Mouse (Mus musculus): ENCODE results near the gene Capn13. TPM values are rescaled to one million over a fixed set of nuclear protein-coding genes. Genes with fewer than 3 reads are reported as not detected.

Gene Capn13
- total and polyA plus RNA-seq, 3 experiments: not detected

DNA sequence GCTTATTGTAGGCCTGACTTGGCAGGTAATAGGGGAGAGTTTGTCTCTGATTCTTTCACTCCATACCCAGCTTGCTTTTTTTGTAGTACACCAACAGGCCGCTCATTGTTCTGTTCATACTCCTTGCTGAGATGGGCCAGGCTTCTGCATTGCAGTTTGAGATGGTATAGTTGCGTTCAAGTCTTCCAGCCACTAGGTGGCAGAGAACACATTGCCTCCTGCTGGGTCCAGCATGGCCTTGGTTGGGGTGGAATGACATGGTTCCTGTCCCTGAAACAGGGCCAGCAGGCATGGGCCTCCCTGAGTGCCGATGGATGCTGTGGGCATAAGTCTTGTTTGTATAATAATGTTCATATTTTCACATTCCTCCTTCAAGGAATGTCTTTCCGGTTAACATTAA lies 122.9 kb downstream of the Capn13 start:
- H3K36me3 ChIP-seq (replicated peaks): no peaks in the 10 kb centered on the region
- TF ChIP-seq CTCF (IDR thresholded peaks at IDR 0.05; ENCODE audit: low read depth, low read length) (no peak), GATA1 (IDR thresholded peaks at IDR 0.05; ENCODE audit: borderline replicate concordance, low read length) (no peak), GATA2 (IDR thresholded peaks at IDR 0.05; ENCODE audit: borderline replicate concordance, low read depth, low read length) (no peak), POLR2AphosphoS5 (IDR thresholded peaks at IDR 0.05; ENCODE audit: insufficient replicate concordance, low read depth, low read length) (no peak), TAL1 (conservative IDR thresholded peaks at IDR 0.05; ENCODE audit: low read depth, low read length) (no peak)
- H3K9me3 ChIP-seq (replicated peaks): no peaks in the 10 kb centered on the region
- no peak overlapping the region for H3K4me3 ChIP-seq (ENCODE audit: low read depth, low read length)
- H3K27me3 ChIP-seq (ENCODE audit: insufficient read depth, low read length): peaks cover 5% of the 10 kb centered on the region; the same call in 1 of the 2 replicates
- H3K4me1 ChIP-seq (ENCODE audit: insufficient read depth, low read depth, low read length): peaks cover 10% of the 10 kb centered on the region
- DNase-seq (ENCODE audit: low spot score): no peak
- no peak for ATAC-seq (ENCODE audit: extremely low read depth, insufficient number of reproducible peaks, low FRiP score, poor library complexity, severe bottlenecking)

DNA sequence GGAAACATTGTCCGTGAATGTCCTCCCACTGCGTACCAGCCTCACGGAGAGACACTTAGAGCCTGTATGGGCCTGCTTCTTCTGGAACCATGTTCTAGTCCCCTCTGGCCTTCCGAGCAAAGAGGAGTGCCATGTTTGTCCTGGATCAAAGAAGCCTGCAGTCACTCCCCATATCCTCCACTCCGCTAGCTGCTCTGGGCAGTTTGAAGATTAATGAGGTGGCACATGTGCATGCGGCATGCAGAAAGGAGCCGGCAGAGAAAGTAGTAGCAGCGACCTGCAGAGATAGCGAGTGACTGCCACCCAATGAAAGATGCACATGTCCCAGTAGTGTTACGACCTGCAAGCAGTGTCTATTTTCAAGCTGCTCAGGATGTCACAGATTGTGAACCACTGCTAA lies 125.6 kb downstream of the Capn13 start:
- Histone ChIP-seq H3K36me3 (replicated peaks) (no peaks in the 10 kb centered on the region), H3K27me3 (ENCODE audit: insufficient read depth, low read length) (peaks cover 4% of the 10 kb centered on the region; the same call in 1 of the 2 replicates), H3K4me1 (ENCODE audit: insufficient read depth, low read depth, low read length) (peaks cover 21% of the 10 kb centered on the region), H3K4me3 (ENCODE audit: low read depth, low read length) (no peak overlapping the region), H3K9me3 (replicated peaks) (no peaks in the 10 kb centered on the region)
- DNase-seq (ENCODE audit: low spot score) (no peak), ATAC-seq (ENCODE audit: extremely low read depth, insufficient number of reproducible peaks, low FRiP score, poor library complexity, severe bottlenecking) (no peak)
- no peak for TF ChIP-seq CTCF (IDR thresholded peaks at IDR 0.05; ENCODE audit: low read depth, low read length)
- TF ChIP-seq GATA2 (IDR thresholded peaks at IDR 0.05; ENCODE audit: borderline replicate concordance, low read depth, low read length): no peak
- TF ChIP-seq POLR2AphosphoS5 (IDR thresholded peaks at IDR 0.05; ENCODE audit: insufficient replicate concordance, low read depth, low read length): no peak

DNA sequence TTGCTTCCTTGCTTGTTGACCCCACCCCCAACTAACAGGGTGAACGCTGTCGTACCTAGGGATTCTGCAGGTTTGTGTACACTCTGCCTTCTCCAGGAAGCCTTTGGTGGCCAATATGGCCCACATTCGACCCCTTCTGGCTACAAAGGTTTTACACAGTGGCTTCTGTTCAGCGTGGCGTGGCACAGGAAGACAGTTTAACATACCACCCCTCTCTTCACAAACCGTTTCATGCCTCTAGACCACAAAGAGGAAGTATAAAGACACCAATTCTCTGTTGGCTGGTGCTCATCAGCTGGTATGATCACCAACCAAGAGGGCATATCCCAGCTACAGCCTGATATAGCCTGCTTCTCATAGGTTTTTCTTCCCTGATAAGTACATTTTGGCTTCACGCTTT lies 126.9 kb downstream of the Capn13 start:
- Histone ChIP-seq H3K4me3 (ENCODE audit: low read depth, low read length) (no peak overlapping the region), H3K27me3 (ENCODE audit: insufficient read depth, low read length) (peaks cover 4% of the 10 kb centered on the region; the same call in 1 of the 2 replicates), H3K9me3 (replicated peaks) (no peaks in the 10 kb centered on the region), H3K36me3 (replicated peaks) (no peaks in the 10 kb centered on the region), H3K4me1 (ENCODE audit: insufficient read depth, low read depth, low read length) (peaks cover 21% of the 10 kb centered on the region)
- ATAC-seq (ENCODE audit: extremely low read depth, insufficient number of reproducible peaks, low FRiP score, poor library complexity, severe bottlenecking): peak; percentile 49
- peak; percentile 21 for DNase-seq (ENCODE audit: low spot score)
- TF ChIP-seq GATA2 (IDR thresholded peaks at IDR 0.05; ENCODE audit: borderline replicate concordance, low read depth, low read length) (no peak), POLR2AphosphoS5 (IDR thresholded peaks at IDR 0.05; ENCODE audit: insufficient replicate concordance, low read depth, low read length) (no peak), GATA1 (IDR thresholded peaks at IDR 0.05; ENCODE audit: borderline replicate concordance, low read length) (no peak), CTCF (IDR thresholded peaks at IDR 0.05; ENCODE audit: low read depth, low read length) (no peak), TAL1 (conservative IDR thresholded peaks at IDR 0.05; ENCODE audit: low read depth, low read length) (no peak)

DNA sequence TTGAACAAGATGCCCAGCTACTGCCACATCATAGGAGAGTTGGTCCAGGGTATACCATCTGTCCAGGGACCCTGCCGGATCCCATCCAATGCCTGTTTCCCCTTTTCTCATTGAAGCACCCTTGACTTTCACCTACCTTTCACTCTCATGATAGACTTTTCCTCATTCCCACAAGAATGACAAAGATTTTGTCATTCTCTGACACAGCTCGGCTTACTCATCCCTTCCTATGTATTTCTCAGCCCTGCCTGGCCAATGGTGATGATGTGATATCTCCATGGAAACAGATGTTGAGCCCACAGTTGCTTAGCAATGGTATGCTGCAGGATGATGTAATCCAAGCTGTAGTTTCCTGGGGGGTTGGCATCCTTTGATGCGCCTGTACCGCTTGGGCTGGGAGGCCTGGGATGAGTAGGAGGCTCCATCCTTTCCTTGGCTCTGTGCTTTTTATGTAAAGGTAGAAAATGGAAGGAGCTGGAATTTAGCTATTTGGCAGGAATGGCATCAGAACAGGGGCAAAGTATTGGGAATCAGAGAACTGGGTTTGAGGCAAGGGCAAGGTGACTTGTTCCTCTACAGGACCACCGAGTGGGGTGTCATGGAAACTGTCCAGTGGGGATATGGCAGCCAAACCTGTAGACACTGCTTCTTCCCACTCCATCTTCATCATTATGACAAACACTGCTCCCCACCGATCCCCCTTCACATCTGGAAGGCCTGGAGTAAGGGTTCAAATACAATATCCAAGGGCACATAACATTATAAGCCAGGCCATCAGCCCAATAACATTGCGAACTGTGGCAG lies 128.7 kb downstream of the Capn13 start:
- no peak for DNase-seq (ENCODE audit: low spot score)
- Histone ChIP-seq H3K9me3 (replicated peaks) (peaks cover 3% of the 10 kb centered on the region; the same call in 1 of the 2 replicates), H3K4me3 (ENCODE audit: low read depth, low read length) (no peak overlapping the region), H3K36me3 (replicated peaks) (no peaks in the 10 kb centered on the region), H3K4me1 (ENCODE audit: insufficient read depth, low read depth, low read length) (peaks cover 21% of the 10 kb centered on the region), H3K27me3 (ENCODE audit: insufficient read depth, low read length) (peaks cover 4% of the 10 kb centered on the region; the same call in 1 of the 2 replicates)
- ATAC-seq (ENCODE audit: extremely low read depth, insufficient number of reproducible peaks, low FRiP score, poor library complexity, severe bottlenecking): no peak
- no peak for TF ChIP-seq POLR2AphosphoS5 (IDR thresholded peaks at IDR 0.05; ENCODE audit: insufficient replicate concordance, low read depth, low read length)

DNA sequence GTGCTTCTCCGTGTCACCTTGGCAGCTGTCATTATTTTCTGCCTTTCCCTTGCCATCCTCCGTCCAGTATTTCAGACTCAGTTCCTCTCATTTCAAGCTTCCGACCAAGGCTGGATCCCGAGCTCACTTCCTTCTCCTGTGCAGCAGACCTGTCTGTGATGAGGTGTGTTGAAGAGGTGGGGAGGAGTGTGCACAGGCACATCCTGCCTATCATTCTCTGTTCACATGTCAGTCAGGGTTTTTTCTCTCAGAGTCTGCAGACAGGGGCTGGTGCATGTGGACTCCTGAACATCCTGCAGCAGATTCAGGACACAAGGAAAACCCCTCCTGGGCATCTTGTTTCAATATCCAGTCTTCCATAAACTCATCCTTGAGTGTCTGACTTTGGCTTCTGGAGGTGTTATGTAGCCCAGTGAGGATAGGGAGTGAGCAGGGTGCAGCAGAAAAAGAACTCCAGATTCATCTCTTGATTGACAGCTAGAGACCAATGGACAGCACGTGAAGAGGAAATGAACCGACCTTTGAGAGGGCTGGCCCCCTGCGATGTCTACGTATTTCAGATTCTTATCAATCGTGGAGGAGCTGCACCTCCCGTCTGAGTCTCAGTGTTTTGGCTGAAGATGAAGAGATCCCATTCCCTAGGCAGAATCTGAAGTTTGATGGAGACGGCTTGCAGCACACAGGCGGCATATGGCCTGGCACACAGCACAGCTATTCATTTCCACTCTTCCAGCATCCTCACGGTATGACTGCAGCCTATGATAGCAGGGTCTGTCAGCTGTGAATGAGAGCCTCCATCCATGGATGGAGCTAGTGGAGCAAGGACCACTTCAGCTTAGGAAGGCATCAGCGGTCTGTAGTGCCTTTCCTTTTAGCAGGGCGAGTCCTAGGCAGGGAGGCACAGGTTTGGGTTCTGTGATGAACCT lies 129.5 kb downstream of the Capn13 start:
- DNase-seq (ENCODE audit: low spot score) (no peak), ATAC-seq (ENCODE audit: extremely low read depth, insufficient number of reproducible peaks, low FRiP score, poor library complexity, severe bottlenecking) (no peak)
- peaks cover 4% of the 10 kb centered on the region; the same call in 1 of the 2 replicates for H3K27me3 ChIP-seq (ENCODE audit: insufficient read depth, low read length)
- no peak overlapping the region for H3K4me3 ChIP-seq (ENCODE audit: low read depth, low read length)
- H3K9me3 ChIP-seq (replicated peaks): peaks cover 3% of the 10 kb centered on the region; the same call in 1 of the 2 replicates
- peaks cover 21% of the 10 kb centered on the region for H3K4me1 ChIP-seq (ENCODE audit: insufficient read depth, low read depth, low read length)
- TF ChIP-seq TAL1 (conservative IDR thresholded peaks at IDR 0.05; ENCODE audit: low read depth, low read length) (no peak), CTCF (IDR thresholded peaks at IDR 0.05; ENCODE audit: low read depth, low read length) (no peak), POLR2AphosphoS5 (IDR thresholded peaks at IDR 0.05; ENCODE audit: insufficient replicate concordance, low read depth, low read length) (no peak), GATA2 (IDR thresholded peaks at IDR 0.05; ENCODE audit: borderline replicate concordance, low read depth, low read length) (no peak), GATA1 (IDR thresholded peaks at IDR 0.05; ENCODE audit: borderline replicate concordance, low read length) (no peak)
- H3K36me3 ChIP-seq (replicated peaks): no peaks in the 10 kb centered on the region

DNA sequence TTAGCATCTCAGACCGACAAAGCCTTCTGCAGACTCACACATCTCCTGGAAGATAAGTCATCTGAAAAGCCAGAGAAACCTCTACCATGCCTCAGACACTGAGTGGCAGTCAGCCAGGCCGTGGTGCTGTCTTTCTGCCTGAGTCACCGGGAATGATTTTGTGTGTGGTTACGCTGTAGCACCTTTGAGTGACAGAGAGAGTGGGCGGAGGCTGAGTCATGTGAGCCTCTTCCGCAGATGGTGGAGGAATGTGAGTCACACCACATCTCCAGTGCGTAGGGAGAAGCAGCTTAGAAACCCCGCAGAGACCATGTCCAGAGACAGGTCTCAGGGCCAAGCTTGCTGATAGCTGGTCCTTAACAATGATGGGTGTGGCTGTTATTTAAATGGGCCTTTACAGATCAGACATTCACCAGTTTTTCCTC lies 137.6 kb downstream of the Capn13 start:
- no peak for DNase-seq (ENCODE audit: low spot score)
- Histone ChIP-seq H3K4me3 (ENCODE audit: low read depth, low read length) (no peak overlapping the region), H3K27me3 (ENCODE audit: insufficient read depth, low read length) (peaks cover 2% of the 10 kb centered on the region; the same call in 1 of the 2 replicates), H3K36me3 (replicated peaks) (no peaks in the 10 kb centered on the region), H3K4me1 (ENCODE audit: insufficient read depth, low read depth, low read length) (peaks cover 11% of the 10 kb centered on the region), H3K9me3 (replicated peaks) (peaks cover 2% of the 10 kb centered on the region; the same call in 1 of the 2 replicates)
- no peak for TF ChIP-seq TAL1 (conservative IDR thresholded peaks at IDR 0.05; ENCODE audit: low read depth, low read length)
- TF ChIP-seq CTCF (IDR thresholded peaks at IDR 0.05; ENCODE audit: low read depth, low read length): no peak
- no peak for TF ChIP-seq GATA2 (IDR thresholded peaks at IDR 0.05; ENCODE audit: borderline replicate concordance, low read depth, low read length)
- TF ChIP-seq POLR2AphosphoS5 (IDR thresholded peaks at IDR 0.05; ENCODE audit: insufficient replicate concordance, low read depth, low read length): no peak
- TF ChIP-seq GATA1 (IDR thresholded peaks at IDR 0.05; ENCODE audit: borderline replicate concordance, low read length): no peak
- peak; percentile 49; the same call in 1 of the 2 replicates for ATAC-seq (ENCODE audit: extremely low read depth, insufficient number of reproducible peaks, low FRiP score, poor library complexity, severe bottlenecking)

Data from G1E (cell line).